Mouse (Mus musculus): ENCODE measurements around the gene Batf. TPM values are rescaled to one million over a fixed set of nuclear protein-coding genes. Genes with fewer than 3 reads are reported as not detected.

The Batf gene
- total RNA-seq (2023): 18.2 to 25.6 TPM (median 21.7 TPM) in 4 replicates

GRCm38 (mm10) chr12:85686466-85687216 is at the start of gene Batf:
Gene Batf (plus strand): TSS chr12:85686669.

GRCm38 (mm10) chr12:85745827-85746695 is 59.6 kb downstream of the Batf start, which contains the start of gene Flvcr2:
Gene Flvcr2 (plus strand): TSS chr12:85746539.

Other genes with a start within 250 kb of the Batf start
- gene Fos, start 212.8 kb upstream of the Batf start, total RNA-seq (2023): 1,623 to 2,651 TPM (median 2,054 TPM) in 4 replicates
- 1.3 to 2.1 TPM (median 1.9 TPM) in 4 replicates for gene Jdp2, start 87.6 kb upstream of the Batf start, total RNA-seq (2023)
- gene Flvcr2, start 59.9 kb downstream of the Batf start, total RNA-seq (2023): not detected in 4 replicates
- 27.1 to 33.9 TPM (median 29.3 TPM) in 4 replicates for gene Erg28, start 137.9 kb downstream of the Batf start, total RNA-seq (2023)
- 27.3 to 32.6 TPM (median 29.3 TPM) in 4 replicates for gene Ttll5, start 138.0 kb downstream of the Batf start, total RNA-seq (2023)

Data from B cell, adult 62 days (primary cell).